Mouse (Mus musculus) G1E (cell line): ENCODE data around the gene Pvalb.

Source experiments
- CTCF ChIP-seq: IDR thresholded peaks from 2 replicates; pipeline ENCODE4 v1.5.1; 2012; ENCODE audit warnings: low read depth, low read length, inconsistent platforms, mixed read lengths
- GATA1 ChIP-seq: IDR thresholded peaks from 2 replicates; pipeline ENCODE4 v1.6.1; 2012; ENCODE audit warnings: borderline replicate concordance, low read length, inconsistent platforms, mixed read lengths
- POLR2AphosphoS5 ChIP-seq: IDR thresholded peaks from 2 replicates; pipeline ENCODE4 v1.6.1; 2012; ENCODE audit warnings: low read depth, low read length, inconsistent platforms; ENCODE audit not compliant: insufficient replicate concordance
- TAL1 ChIP-seq: conservative IDR thresholded peaks from 2 replicates; pipeline ENCODE4 v1.6.1; 2012; ENCODE audit warnings: low read depth, low read length, inconsistent platforms, mixed read lengths

DNA sequence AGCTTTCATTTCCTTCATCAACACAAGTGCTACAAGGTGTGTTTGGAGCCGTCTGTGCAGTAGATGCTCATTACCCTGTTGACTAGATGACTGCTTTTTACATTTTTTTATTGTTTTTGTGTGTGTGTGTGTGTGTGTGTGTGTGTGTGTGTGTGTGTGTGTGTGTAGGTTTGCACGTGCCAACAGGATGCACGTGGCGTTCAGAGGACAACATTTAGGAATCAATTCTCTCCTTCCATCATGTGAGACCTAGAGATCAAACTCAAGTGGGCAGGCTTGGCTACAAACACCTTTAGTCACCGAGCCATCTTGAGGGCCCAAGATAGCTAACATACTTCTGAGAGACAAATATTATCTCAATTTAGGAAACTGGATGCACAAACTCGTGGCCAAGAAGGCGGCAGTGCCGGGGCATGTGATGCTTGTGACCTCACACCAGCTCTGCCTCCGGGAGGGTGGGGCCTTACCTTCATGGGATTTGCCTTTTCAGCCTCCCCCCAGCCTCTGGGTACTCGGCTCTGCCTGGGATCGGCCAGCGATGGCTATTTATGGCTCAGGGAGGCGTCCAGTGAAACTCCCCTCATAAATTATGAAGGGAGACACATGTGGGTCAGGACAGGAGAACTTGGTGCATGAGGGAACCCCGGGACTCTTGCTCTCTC, 33.9 kb upstream of the Pvalb start:
- TF ChIP-seq GATA1 (no peak), CTCF (no peak), TAL1 (no peak), POLR2AphosphoS5 (no peak)
